Mouse (Mus musculus) G1E (cell line): ENCODE measurements at regions not wholly inside any gene's neighbourhood (a gene's known extent, or its start where the extent isn't known, plus 50 kb on each side); places are given as distances from the start of the nearest gene placed in this dataset.

ENCODE experiments used
- CTCF ChIP-seq: IDR thresholded peaks from 2 replicates; pipeline ENCODE4 v1.5.1; 2012; ENCODE audit warnings: low read depth, low read length, inconsistent platforms, mixed read lengths
- GATA1 ChIP-seq: IDR thresholded peaks from 2 replicates; pipeline ENCODE4 v1.6.1; 2012; ENCODE audit warnings: borderline replicate concordance, low read length, inconsistent platforms, mixed read lengths
- GATA2 ChIP-seq: IDR thresholded peaks from 2 replicates; pipeline ENCODE4 v1.6.1; 2012; ENCODE audit warnings: low read depth, low read length, inconsistent platforms, borderline replicate concordance
- POLR2AphosphoS5 ChIP-seq: IDR thresholded peaks from 2 replicates; pipeline ENCODE4 v1.6.1; 2012; ENCODE audit warnings: low read depth, low read length, inconsistent platforms; ENCODE audit not compliant: insufficient replicate concordance
- TAL1 ChIP-seq: conservative IDR thresholded peaks from 2 replicates; pipeline ENCODE4 v1.6.1; 2012; ENCODE audit warnings: low read depth, low read length, inconsistent platforms, mixed read lengths

DNA sequence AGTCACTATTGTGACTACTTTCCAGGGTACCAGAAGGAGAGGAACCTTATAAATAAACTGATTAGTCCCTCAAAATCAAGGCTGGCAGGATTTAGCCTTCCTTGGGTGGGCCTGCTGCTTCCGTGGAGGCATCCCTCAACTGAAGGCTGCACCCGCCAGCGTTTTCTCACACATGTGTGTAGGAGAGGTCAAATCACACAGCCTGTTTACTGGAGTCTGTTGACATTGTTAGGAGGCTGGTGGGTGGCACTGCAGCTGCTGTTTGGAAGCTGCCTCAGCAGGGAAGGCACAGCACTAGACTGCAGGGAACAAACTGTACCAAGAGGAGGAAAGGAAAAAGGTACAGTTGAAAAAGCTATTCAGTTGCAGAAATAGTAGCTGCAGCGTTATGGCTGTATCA lies 142.3 kb upstream of the Gm11042 start:
- TF ChIP-seq CTCF: no peak
- TF ChIP-seq TAL1: no peak
- TF ChIP-seq POLR2AphosphoS5: no peak
- no peak for TF ChIP-seq GATA1
- TF ChIP-seq GATA2: no peak
